Mouse (Mus musculus) kidney, adult 11 months (tissue): Measurements from ENCODE around the gene Krt34.
A peak's percentile ranks its signal among the peaks of the same experiment; 100 is the strongest.

Experiments
- DNase-seq: peaks from one replicate; pipeline ENCODE4 v3.0.0; 2022

Krt34 gene

DNA sequence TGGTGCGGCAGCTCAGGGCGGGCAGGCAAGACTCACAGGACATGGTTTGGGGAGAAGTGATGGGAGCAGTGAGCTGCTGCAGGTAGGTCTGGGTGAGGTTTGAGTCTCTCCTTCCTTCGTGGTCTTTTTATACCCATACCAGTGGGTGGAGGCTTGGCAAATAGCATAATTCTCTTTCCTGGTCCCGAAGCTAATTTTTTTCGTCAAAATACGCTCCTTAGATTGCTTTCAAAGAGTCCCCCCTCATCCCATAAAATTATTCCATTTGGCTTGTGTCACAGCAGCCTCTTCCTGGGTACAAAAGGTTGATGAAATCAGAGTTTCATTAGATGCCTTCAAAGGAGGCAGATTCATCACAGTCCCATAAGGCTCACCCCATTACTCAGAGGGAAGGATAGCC lies at the start of gene Krt34:
TSS of gene Krt34 (minus strand) at position 101 of the 400 bp plus-strand sequence.
- DNase-seq: no peak

GRCm38 (mm10) chr11:100088378-100089025 lies 47.1 kb upstream of the Krt34 start:
- DNase-seq: no peak

DNA sequence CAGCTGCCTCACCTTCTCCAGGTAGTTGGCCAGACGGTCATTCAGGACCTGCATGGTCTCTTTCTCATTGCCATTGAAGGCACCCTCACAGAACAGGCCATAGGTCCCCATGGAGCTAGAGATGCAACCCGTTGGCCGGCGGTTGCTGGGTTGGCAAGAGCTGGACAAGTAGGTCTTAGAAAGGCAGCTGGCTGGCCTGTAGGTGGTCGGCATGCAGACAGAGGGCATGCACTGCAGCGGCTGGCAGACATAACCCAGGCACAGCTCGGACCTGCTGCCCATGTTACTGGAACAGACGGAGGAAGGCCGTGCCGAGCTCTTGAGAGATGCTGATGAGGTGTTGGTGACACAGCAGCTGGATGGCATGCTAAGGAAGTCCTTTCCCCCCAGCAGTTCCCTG lies 46.5 kb upstream of the Krt34 start, which contains the start of gene Krt32:
TSS of gene Krt32 (minus strand) at position 366 of the 400 bp plus-strand sequence.
- no peak for DNase-seq

- no peak for DNase-seq
These were observed 32.5 kb upstream of the Krt34 start for GRCm38 (mm10) chr11:100073873-100074272.

DNA sequence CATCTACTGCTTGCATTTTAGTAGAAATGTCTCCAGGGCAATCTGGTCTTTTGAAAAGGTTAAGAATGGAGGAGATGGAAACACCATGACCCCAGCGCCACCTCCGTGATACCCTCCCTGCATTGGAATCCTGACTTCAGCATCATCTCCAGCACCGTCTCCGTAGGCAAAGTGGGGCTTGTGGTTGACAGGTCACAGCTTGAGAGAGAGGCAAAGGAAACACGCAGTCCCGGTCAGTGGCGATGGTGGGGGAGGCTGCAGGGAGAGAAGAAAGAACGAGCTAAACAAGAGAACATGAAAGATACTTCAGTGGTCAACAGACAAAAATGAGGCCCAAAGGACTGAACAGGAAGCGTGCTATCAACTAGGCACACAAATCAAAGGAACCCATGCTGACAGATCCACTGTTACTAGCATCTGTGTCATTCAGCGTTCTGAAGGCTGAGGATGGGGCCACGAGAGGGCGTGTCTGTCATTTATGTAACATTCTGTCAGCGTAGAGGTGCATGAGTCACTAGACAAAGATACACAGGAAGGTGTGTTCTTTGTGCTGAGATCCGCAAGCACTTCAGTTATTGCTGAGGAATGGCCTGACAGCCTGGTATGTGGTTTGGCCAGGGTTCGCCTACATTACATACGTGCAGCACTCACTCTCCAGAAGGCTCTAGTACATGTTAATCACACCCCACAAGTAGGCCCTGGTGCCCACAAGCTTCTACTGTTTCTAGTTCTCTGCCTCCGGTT lies 26.1 kb upstream of the Krt34 start:
- DNase-seq: no peak

- no peak for DNase-seq
These were observed 25.1 kb upstream of the Krt34 start for GRCm38 (mm10) chr11:100066236-100067010.

GRCm38 (mm10) chr11:100058875-100059274 lies 17.5 kb upstream of the Krt34 start:
- DNase-seq: no peak

- DNase-seq: no peak
These were observed 14.6 kb upstream of the Krt34 start for GRCm38 (mm10) chr11:100055686-100056655.

- DNase-seq: no peak
These were observed 9.1 kb upstream of the Krt34 start, which contains the start of gene Krt31 for GRCm38 (mm10) chr11:100050451-100050850. Gene Krt31, minus strand, starts transcription at chr11:100050551.

GRCm38 (mm10) chr11:100047193-100047592 lies 5.8 kb upstream of the Krt34 start:
- DNase-seq: no peak

DNA sequence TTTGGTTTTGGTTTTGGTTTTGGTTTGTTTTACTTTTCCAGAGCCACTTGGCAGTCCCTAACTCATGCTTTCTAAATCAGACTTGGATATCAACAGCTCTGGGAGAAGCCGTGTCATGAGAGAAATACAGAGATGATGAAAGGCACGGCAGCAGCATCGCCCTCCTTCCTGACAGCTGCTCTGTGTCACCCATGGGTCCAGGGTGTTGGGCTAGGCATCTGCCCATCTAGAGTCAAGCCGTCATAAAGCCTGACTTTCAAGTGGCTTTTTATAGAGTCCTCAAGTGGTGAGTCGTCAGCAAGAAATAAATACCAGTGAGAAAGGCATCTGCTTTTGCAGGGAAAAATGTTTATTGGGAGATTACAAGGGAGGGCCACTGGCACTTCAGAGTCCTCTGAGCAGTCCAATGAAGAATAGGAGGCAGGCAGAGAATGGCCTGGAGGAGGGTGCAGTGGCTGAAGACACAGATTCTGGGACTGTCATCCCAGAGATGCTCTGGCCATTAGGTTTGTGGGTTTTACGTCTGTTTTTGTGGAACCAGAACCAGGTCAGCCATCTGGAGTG lies 5.0 kb upstream of the Krt34 start:
- no peak for DNase-seq

DNA sequence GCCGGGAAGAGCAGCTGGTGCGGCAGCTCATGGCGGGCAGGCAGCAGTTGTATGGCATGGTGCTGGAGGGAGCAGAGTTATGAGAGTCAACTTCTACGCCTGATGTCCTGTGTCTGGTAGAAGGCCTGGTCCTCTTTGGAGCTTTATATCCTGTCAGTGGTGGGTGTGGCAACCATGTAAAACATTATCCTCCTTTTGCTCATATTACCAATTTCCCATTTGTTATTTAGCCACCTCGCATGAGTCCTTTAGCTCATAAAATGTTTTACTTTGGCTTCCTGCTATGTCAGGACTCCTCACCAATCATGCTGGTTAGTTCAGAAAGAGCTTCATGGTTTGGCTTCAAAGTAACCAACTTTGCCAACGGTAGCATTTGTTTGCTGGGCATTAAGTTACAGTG lies 11.6 kb downstream of the Krt34 start, which contains the start of gene Krt33b:
TSS of gene Krt33b (minus strand) at position 101 of the 400 bp plus-strand sequence.
- no peak for DNase-seq

DNA sequence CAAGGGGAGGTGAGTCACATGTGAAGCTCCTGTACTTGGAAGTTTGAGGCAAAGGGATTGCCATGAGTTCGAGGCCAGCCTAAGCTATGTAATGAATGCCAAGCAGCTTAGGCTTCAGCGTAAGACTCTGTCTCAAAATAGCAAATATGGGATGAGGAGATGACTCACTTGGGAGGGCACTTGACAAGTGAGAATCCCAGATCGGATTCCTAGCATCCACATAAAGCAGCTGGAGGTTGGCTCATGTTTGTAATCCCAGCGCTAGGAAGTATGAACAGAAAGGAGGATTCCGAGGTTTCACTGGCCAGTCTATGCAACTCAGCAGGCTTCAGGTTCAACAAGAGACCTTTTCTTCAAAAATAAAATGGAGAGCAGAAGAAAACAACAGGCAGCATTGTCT lies 19.9 kb downstream of the Krt34 start:
- no peak for DNase-seq

DNA sequence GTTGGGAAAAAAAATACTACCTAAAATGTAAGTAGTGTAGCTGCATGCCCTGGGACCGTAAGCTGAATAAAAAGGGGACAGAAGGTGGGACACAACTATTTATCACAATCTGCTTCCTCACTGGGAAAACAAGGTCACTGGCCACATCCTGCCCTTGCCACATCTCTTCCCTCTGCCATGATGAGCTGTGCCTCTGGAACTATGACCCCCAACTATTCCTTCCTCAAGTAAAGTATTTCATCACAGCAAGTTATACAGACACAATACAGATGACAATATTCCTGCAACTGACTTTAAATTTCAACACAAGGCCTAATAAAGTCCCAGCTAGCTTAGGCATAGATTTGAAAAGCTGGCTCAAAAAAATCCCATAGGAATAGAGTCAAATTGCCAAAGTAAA lies 21.9 kb downstream of the Krt34 start:
- DNase-seq: no peak

DNA sequence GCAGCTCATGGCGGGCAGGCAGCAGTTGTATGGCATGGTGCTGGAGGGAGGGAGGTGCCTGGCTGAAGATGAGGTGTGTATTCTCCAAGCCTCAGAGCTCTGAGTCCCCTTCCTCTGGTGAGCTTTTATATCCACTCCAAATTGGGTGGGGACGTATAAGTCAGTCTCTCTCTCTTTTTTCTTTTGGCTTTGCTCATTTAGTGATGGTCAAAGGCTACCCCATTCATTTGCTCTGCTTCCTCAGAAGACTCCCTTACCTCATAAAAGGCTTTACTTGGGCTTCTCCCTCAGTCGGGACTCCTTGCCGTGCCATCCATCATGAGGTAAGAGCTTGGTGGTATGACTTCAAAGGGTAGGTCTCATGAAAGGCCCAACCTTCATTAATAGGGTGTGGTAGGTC lies 25.2 kb downstream of the Krt34 start, which contains the start of gene Krt33a:
TSS of gene Krt33a (minus strand) at position 101 of the 400 bp plus-strand sequence.
- DNase-seq: no peak

GRCm38 (mm10) chr11:100013691-100014171 lies 27.6 kb downstream of the Krt34 start:
- no peak for DNase-seq

DNA sequence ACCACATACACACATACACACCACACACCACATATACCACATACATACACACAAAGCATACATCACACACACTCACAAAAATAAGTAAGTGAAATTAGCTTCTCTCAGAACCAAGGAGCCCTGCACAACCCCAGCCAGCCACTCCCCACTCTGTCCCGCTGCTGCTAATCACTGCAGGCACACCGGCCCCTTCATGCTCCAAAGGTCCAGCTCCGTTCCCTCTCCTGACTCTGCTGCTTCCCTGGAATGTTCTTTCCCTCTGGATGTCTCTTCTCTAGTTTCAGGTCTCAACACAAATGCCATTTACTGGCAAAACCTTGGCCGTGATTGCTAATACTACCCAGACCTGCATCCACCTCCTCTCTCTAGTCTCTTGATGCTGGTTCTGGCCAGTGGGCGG lies 30.7 kb downstream of the Krt34 start:
- DNase-seq: no peak

DNA sequence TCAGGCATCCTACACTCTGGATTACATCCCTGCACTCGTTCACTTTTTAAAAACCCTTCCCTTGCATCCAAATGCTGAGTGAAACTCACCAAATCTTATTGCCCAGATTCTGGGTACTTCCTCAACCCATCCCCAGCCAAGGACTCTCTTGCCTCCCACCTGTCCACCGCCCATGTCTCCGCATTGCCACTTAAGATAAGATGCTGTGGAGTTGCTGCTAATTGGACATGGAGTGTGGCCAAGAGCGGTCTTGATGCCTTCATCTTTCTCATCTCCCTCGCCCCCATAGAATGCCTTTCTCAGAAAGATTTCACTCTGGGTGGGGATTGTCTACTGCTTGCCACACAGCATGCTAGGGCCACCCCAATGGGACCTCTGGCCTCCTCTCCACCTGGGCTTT lies 33.0 kb downstream of the Krt34 start:
- DNase-seq: no peak

DNA sequence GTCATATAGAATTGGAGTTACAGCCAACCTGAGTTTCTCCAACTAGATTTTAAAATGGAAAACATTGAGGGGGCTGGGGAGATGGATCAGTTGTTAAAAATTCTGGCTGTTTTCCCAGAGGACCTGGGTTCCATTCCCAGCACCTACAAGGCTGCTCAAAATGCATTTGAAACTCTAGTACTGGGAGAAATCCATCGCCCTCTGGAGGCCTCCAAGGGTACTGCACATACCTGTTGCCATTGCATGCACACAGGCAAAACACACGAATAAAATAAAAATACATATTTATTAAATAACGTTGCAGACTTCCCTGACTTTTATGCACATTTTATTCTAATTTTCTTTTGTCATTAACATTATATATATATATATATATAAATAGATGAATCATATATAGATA lies 34.7 kb downstream of the Krt34 start:
- no peak for DNase-seq

DNA sequence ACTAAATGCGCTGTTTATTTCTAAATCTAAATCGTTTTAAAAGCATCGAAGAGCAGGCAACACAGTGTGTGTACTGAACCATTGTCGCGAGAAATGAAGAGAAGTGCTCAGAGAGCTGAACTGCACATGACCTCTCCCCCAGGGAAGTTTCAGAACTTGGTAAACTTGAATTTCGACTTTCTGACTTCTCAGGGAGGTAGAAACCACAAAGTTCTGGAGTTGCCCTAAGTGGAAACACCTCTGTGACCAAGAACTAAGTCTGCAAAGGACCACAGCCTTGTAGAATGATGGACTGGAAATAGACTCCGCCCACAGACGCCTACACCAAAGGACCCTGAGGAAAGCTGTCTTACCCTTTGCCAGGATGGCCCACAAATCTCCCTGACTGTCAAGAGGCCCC lies 35.4 kb downstream of the Krt34 start:
- no peak for DNase-seq

GRCm38 (mm10) chr11:100004846-100005245 lies 36.5 kb downstream of the Krt34 start:
- DNase-seq: peak; percentile 12

- DNase-seq: no peak
These were observed 42.3 kb downstream of the Krt34 start for GRCm38 (mm10) chr11:99999091-99999490.
